Mouse (Mus musculus) kidney, adult 2 months (tissue): ENCODE results near the gene Hnrnpdl. TPM values are rescaled to one million over a fixed set of nuclear protein-coding genes. Genes with fewer than 3 reads are reported as not detected.

Experiments
- DNase-seq: peaks from one replicate; pipeline ENCODE4 v3.0.0; 2021
- H3K27ac ChIP-seq: fragments of 200-500 bp; 2 replicates; pipeline ENCODE4 v1.5.1; 2012; ENCODE audit warnings: low read depth, low read length, control low read depth, inconsistent platforms; ENCODE audit not compliant: insufficient read depth
- H3K27me3 ChIP-seq: fragments of 200-500 bp; replicated peaks from 2 replicates; pipeline ENCODE4 v1.6.1; 2012; ENCODE audit warnings: mild to moderate bottlenecking, moderate library complexity, low read length, inconsistent platforms; ENCODE audit not compliant: control insufficient read depth, insufficient read depth
- H3K36me3 ChIP-seq: fragments of 200-500 bp; 2 replicates; pipeline ENCODE4 v1.6.1; 2012; ENCODE audit warnings: mild to moderate bottlenecking, moderate library complexity, low read length, inconsistent platforms; ENCODE audit not compliant: control insufficient read depth, insufficient read depth
- H3K4me1 ChIP-seq: fragments of 200-500 bp; 2 replicates; pipeline ENCODE4 v1.6.1; 2011; ENCODE audit warnings: low read length; ENCODE audit not compliant: control insufficient read depth, insufficient read depth
- H3K4me3 ChIP-seq: fragments of 200-500 bp; 2 replicates; pipeline ENCODE4 v1.5.1; 2011; ENCODE audit warnings: mild to moderate bottlenecking, low read depth, low read length, control low read depth; ENCODE audit not compliant: insufficient read depth
- CTCF ChIP-seq: fragments of 200-500 bp; conservative IDR thresholded peaks from 2 replicates; pipeline ENCODE4 v1.5.1; 2011; ENCODE audit warnings: low read depth, mild to moderate bottlenecking, control low read depth, low read length, moderate library complexity, mixed read lengths; ENCODE audit not compliant: insufficient read depth, insufficient read length
- POLR2A ChIP-seq: fragments of 200-500 bp; IDR thresholded peaks from one replicate; pipeline ENCODE4 v1.6.1; 2011; ENCODE audit warnings: low read depth, low read length, control low read depth
- WGBS: fragments of 180-500 bp; shearing (Covaris S2); methylation state at CpG from one replicate; pipeline ENCODE4 v1.1.7; 2018; 5-methylcytosine and 5-hydroxymethylcytosine counted together
- polyA plus RNA-seq: library from polyadenylated mRNA; depleted of rRNA; stranded (reverse); fragments of >200 nt; gene quantifications from 2 replicates; pipeline ENCODE4 v1.2.3, GENCODE M21; 2012

Hnrnpdl gene
- polyA plus RNA-seq, 1 experiment, result 40.5 TPM

DNA sequence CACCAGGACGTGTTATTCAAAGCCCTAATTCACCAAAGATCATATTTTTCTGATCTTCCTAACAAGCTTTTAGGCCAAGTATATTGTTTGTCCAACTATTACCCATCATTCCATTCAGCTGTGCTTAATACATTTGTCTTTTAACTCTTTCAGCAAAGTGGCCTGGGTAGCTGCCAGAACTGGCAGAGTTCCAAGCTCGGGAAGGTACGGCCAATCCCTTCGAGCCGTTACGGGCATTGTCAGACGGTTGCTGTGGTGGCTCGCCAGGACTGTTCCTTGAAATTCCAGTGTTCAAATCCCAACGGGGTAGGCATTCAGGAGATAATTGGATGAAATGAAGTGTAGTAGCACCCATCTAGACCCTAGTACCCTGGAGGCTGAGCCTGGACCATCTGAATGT lies 33.1 kb upstream of the Hnrnpdl start:
- Histone ChIP-seq H3K27me3 (no peaks in the 10 kb centered on the region), H3K4me3 (no peak overlapping the region), H3K36me3 (no peaks in the 10 kb centered on the region), H3K4me1 (no peaks in the 10 kb centered on the region), H3K27ac (no peak overlapping the region)
- DNase-seq, result no peak
- TF ChIP-seq CTCF (no peak), POLR2A (no peak)
- WGBS, result 90% methylated on average over 9 of the region's 9 CpGs

DNA sequence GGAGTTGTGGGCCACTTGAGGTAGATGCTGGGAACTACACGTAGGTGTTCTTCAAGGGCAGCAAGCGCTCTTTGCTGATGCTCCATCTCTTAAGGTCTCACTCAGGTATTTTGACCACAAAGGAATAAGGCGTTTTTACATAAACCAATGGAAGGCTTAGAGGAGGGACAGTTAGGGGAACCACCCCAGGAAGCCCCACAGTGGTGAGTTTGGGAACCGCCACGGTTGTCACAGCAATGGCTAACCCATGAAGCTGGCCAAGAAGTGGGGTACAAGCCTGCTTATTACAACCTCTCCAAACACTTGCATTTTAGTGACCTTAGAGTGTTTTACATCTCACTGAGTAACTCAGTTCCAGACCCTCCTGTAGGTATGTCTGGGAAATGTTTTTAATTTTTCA lies 32.1 kb upstream of the Hnrnpdl start:
- no peak overlapping the region for H3K4me3 ChIP-seq
- no peaks in the 10 kb centered on the region for H3K36me3 ChIP-seq
- WGBS, result 93% methylated on average over 5 of the region's 5 CpGs

DNA sequence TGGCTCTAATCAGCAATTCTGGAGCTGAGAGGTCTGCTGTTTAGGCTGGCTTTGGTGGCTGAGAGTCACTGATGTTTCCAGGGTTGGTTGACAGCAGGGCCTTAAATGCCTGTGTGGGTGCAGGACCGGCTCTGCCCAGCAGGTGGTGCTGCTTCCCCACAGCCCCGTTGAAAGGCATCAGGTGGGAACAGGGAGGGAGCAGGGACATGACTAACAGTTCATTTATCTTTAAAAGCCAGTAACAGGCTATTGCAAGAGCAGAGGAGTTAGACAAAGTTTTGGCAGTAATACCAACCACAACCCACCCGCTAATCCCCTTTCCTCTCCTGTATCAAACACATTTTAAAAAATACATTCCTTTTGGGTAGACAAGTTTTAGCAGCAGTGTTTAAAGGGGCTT lies 30.8 kb upstream of the Hnrnpdl start:
- Histone ChIP-seq H3K4me1 (no peaks in the 10 kb centered on the region), H3K4me3 (no peak overlapping the region), H3K36me3 (no peaks in the 10 kb centered on the region), H3K27me3 (no peaks in the 10 kb centered on the region), H3K27ac (no peak overlapping the region)
- WGBS, result 27% methylated on average over 3 of the region's 3 CpGs
- TF ChIP-seq CTCF (peak; percentile 96), POLR2A (no peak)
- peak; percentile 76 for DNase-seq

More for the DNA sequence above, 32.1 kb upstream of the Hnrnpdl start:
- Histone ChIP-seq H3K27me3 (no peaks in the 10 kb centered on the region), H3K4me1 (no peaks in the 10 kb centered on the region), H3K27ac (no peak overlapping the region)
- TF ChIP-seq CTCF (no peak), POLR2A (no peak)
- DNase-seq, result no peak

DNA sequence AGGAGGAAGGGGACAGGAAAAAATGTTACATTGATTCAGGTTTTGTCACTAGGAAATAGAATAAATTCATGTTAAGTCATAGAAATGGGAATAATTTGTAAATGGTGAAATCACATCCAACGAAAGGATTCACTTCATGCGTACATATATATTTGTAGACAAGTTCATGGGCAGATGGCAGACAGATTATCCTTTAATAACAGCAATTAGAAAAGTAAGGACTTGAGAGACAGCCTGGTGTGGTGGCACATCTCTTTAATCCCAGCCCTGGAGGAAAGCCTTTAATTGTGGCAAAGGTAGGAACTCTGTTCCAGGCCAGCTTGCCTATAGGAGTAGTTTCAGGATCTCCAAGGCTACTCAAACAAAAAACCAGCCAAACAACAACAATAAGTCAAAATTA lies 30.1 kb upstream of the Hnrnpdl start:
- Histone ChIP-seq H3K4me3 (no peak overlapping the region), H3K4me1 (no peaks in the 10 kb centered on the region), H3K27me3 (no peaks in the 10 kb centered on the region), H3K27ac (no peak overlapping the region), H3K36me3 (no peaks in the 10 kb centered on the region)
- WGBS, result 94% methylated on average over 2 of the region's 2 CpGs
- DNase-seq, result no peak
- no peak for TF ChIP-seq CTCF
- no peak for TF ChIP-seq POLR2A

GRCm38 (mm10) chr5:100067579-100067978 lies 28.1 kb upstream of the Hnrnpdl start:
- Histone ChIP-seq H3K27ac (no peak overlapping the region), H3K4me1 (no peaks in the 10 kb centered on the region), H3K36me3 (peaks cover 1% of the 10 kb centered on the region; the same call in 1 of the 2 replicates), H3K27me3 (no peaks in the 10 kb centered on the region), H3K4me3 (no peak overlapping the region)
- WGBS, result 89% methylated on average over 16 of the region's 16 CpGs
- no peak for TF ChIP-seq CTCF
- no peak for TF ChIP-seq POLR2A
- no peak for DNase-seq

DNA sequence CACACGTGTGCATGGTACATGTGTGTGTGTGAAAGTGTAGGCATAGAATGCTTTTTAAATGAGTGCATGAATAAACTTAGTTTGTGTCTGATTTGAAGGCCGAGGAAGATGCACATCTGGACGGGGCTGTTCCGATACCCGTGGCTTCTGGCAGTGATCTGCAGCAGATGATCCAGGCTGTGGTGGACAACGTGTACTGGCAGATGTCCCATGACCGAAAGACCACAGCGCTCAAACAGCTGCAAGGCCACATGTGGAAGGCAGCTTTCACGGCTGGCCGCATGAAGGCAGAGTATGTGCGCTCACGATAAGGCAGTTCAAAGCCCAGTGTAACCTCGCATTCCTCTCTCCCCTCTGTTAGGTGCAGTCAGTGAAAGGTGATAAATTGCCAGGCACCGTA lies 21.4 kb upstream of the Hnrnpdl start:
- Histone ChIP-seq H3K36me3 (peaks cover 1% of the 10 kb centered on the region; the same call in 1 of the 2 replicates), H3K27ac (no peak overlapping the region), H3K4me3 (no peak overlapping the region), H3K4me1 (no peaks in the 10 kb centered on the region), H3K27me3 (no peaks in the 10 kb centered on the region)
- no peak for DNase-seq
- no peak for TF ChIP-seq CTCF
- TF ChIP-seq POLR2A, result no peak
- 94% methylated on average over 14 of the region's 14 CpGs for WGBS

DNA sequence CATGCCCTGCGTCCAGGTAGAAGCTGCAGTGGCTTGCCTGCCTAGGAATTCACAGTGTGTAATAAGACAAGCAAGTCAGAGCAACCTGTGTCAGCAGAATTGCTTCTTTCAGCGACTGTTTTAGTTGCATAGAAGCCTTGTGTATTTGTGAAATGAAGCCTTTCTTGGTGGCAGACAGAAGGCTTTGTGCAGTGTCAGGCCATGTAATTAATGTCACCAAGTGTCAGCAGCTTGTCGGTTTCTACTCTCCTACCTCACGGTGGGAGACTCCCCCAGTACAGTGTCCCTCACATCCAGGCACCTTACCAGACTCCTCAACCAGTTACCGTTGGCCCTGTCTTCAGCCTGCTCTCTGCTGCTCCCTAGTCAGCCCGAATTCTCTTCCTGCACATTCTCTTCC lies 19.9 kb upstream of the Hnrnpdl start:
- Histone ChIP-seq H3K27me3 (no peaks in the 10 kb centered on the region), H3K36me3 (peaks cover 1% of the 10 kb centered on the region; the same call in 1 of the 2 replicates), H3K4me3 (no peak overlapping the region), H3K4me1 (no peaks in the 10 kb centered on the region), H3K27ac (no peak overlapping the region)
- TF ChIP-seq POLR2A, result no peak
- no peak for TF ChIP-seq CTCF
- WGBS, result 61% methylated on average over 6 of the region's 6 CpGs
- no peak for DNase-seq
